Mouse (Mus musculus) gonadal fat pad, adult 2 months (tissue): ENCODE results near the gene Mapkap1. TPM values are rescaled to one million over a fixed set of nuclear protein-coding genes. Genes with fewer than 3 reads are reported as not detected.

ENCODE experiments used
- DNase-seq: peaks from one replicate; pipeline ENCODE4 v3.0.0-alpha.2; 2012; ENCODE audit warnings: low read depth
- polyA plus RNA-seq: library from polyadenylated mRNA; depleted of rRNA; stranded (reverse); fragments of >200 nt; gene quantifications from 2 replicates; pipeline ENCODE4 v1.2.3, GENCODE M21; 2012

Gene Mapkap1
- polyA plus RNA-seq, 1 experiment: 50.4 TPM

DNA sequence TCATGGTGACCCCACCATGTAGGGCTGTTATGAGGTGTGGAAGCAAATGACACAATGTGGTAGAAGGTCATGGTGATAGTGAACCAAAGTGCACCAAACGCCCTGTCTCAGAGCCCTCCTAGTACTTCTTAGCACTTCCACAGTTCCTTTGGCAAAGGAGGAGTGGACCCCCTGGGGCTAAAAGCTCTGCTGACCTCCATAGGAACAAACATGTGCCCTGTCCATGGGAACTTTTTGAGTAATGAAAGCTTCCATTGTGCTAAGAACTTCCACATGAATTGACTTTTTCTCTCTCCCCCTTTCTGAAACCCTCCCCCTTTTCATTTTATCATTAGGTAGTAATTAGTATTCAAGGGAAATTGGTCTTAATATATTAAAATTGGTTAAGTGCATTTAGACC lies 164.5 kb downstream of the Mapkap1 start:
- no peak for DNase-seq

DNA sequence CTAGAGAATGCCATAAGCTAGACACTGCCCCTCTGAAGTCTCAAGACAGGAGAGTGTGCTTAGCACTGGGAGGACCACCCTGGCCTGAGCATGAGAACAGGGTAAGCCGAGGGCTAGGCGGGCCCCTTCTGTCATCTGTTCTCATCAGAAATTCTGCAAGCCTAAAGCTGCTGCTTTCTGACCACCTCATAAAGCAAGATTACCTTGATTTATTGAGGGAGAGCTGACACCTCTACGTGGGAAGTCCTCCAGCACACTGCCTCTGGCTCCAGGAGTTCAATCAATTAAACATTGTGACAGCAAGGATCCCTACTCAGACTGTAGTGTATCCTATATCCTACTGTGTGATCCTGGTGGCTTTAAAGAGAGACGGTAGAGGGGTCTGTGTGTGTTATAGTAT lies 166.5 kb downstream of the Mapkap1 start:
- DNase-seq: no peak

DNA sequence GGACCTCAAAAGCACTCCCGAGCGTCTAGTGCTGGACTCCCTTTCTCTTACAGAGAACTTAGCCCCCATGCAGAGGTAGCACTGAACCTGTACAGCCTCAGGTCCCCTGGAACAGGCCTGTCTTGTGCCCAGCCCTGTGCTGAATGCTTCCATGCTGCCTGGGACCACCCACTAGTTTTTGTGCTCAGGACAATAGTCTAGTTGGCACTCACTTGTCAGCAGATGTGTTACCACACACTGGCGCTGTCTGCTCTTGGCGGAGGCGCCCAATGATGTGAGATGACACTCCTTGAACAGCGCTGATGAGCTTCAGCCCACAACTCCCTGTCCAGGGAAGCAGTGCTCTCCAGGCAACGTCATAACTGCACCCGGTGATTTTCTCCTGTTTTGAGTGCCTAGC lies 182.0 kb downstream of the Mapkap1 start:
- no peak for DNase-seq

DNA sequence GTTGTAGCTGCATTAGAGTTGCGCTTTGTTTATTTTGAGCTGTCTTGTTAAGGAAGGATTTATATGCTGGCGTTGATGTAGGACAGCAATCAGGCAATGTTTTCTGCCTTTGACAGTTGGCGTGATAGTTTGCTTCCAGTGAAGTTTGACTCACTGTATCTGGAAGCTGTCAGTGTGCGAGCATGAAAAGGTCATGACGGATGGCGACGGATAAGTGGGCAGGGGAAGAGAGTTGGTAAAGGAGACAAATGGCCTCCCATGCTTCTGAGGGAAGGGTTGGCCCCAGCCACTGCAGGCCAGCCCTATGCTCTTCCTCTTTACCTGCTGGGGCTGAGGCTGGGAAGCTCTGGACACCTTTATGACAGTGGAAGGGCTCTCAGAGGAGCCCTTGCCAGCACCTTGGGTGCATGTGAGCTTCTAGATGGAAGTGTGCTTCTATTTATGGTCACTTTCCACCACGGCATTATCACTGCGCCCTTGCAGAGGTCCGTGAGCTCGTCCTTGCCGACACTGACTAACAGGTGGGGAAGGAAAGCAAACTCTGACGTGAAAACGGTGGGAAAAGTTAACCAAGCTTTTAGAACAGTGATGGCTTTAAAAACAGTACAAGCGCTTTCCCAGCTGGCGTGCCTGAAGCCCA lies 185.3 kb downstream of the Mapkap1 start:
- DNase-seq: no peak

DNA sequence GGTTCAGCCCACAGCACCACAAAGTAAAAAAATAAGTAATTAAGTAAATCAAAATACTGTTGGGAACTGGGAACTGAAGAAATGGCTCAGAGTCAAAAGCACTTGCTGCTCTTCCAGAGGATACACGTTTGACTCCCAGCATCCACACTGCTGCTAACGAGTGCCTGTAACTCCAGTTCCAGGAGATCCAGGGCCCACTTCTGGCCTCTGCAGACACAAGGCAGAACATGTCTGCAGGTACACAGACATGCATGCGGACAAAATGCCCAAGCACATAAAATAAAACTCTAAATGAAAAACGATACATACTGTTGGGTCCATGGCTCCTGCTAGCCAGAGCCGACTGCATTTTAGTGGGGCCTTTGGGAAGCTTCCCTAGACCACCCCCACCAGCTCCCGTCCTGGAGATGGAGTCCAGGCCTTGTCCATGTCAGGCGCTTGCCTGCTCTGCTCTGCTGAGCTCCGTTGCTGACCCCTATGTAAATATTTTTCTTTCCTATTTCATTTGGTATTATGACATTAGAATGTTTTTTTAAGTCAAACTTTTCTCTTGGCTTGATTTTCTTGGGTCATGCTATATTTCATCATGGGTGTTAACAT lies 185.9 kb downstream of the Mapkap1 start:
- DNase-seq: no peak

DNA sequence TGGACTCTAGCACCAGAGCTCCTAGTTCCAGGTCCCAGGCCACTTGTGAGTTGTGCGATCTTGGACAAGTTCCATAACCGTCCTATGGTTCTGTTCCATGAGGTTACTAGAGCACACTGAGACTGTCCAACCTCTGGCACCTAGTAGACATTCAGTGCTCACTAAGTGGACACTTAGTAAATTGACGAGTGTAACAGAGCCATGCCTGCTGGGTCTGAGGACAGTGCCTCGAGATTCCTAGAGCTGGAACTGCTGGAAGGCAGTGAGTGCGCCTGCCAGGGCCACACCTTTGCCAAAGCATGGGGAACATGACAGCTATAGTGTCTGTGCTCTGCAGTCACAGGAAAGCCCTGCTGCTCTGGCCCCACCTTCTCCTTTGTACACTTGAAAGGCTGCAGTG lies 187.4 kb downstream of the Mapkap1 start:
- no peak for DNase-seq

DNA sequence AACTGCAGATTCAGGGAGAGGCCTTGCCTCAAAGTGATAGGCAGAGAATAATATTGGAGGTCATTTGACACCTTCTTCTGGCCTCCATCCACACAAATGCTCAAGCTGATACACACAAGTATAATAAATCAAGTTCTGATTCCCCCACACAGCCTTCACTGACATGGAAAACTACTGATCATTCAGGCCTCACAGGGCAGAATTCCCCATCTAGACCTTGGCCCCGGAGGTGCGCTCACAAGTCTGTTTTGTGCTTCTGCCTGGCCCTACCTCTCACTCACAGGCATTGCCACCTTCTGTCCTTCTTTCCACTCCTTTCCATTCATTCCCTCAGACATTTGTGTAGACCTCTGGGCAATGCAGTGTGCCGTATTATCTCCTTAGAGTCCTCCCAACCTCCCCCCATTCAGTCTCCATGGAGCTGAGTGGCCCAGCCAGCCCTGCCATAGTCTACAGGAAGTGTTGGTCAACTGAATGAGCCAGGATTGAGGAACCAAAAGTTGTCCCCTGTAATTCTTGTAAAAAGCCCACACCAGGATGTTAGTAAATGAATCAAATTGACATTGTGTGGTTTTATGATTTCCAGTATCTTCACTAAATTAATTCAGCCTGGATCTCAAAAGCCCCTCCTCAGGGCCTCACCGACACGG lies 193.2 kb downstream of the Mapkap1 start:
- DNase-seq: no peak

DNA sequence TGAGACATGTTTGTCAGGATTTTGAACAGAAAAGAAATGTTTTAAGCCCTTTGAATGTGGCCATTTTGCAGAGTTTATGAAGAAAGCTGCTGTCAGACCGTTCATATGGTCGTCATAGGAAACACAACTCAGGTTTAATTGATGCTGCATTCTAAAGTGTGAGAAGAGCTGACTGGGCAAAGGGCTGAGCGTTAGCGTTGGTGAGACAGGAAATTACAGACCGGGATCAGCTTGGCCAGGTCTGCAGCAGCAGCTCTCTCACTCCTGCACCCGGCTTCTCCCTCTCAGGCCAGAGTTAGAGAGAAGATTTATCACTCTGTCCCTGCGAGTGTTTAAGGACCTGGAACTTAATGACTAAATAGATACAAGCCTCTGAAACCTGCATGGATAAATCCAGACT lies 194.2 kb downstream of the Mapkap1 start:
- DNase-seq: no peak

DNA sequence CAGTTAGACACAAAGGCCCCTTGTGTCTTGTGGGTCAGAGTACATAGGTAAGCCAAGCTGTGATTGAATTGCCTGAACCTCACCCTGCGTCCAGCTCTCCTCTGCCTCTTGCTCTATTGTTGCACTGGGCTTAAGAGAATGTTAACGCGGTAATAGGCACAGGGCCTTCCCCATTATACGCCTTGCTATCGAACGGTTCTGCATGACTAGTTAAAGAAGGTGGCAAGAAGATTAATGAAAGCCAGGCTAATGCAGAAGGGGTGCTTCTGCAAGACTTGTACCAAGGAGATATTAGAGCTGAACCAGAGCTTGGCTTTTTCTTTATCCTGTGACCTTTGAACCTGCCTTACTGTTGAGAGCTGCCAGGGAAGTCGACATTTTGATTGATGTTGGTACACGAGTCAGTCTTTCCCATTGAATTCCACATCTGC lies 195.6 kb downstream of the Mapkap1 start:
- no peak for DNase-seq

DNA sequence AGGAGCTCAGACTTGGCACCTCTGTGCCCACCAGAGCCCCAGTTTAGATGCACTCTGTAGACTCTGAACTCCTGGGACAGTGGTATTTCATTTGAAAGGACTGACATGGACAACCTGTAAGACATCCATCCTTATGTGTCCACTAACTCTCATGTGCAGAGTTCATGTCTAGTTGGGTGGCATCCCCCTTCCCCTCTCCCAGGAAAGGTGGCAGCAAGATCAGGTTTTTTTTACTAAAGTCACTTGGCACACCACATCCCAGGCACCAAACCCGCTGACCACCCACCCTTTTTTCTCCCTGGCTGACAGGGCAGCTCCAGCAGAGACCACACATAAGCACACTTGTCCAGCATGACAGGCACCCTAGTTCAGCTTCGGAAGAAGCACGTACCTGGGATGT lies 196.3 kb downstream of the Mapkap1 start:
- no peak for DNase-seq

DNA sequence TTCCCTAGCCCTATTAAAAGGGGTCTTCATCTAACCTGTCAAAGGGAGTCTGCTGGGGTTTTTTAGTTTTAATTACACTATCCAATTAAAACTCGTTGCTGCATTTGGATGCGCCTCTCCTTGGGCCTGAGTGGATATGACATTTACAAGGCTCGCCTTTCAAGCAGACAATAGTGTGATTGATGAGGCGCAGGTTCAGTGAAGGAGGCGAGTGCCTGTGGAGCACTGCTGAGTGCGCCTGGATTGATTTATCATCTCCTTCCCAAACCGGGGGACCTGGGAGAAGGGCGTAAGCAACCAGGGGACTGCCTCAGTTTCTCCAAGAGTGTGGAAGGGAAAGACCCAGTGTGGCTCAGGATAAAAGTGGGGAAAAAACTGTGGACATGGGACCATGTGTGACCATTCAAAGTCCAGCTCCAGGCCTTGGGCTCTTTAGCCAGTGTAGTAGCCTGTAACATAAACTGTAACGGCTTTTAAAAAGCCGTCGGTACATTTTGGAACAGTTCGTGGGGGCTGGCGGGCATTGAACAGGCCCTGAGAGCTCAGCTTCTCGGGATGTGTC lies 197.2 kb downstream of the Mapkap1 start:
- no peak for DNase-seq

DNA sequence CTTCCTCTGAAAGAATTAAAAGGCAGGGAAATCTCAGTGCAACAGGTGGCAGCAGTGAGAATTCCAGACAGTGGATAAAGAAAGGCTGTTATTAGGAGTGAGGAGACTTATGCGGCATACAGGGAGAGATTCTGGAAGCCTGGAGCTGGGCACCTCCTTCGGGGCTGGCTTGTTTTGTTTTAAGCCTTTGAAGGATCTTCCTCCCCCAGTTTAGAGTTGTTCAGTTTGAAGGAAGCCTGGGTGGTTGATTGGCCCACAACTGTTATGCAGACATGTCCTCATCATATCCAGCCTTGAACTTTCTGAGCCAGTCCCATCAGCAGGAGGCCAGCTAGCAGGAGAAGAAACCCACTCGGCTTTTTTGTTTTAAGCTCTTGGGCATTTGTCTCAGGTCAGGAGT lies 198.5 kb downstream of the Mapkap1 start:
- DNase-seq: no peak

DNA sequence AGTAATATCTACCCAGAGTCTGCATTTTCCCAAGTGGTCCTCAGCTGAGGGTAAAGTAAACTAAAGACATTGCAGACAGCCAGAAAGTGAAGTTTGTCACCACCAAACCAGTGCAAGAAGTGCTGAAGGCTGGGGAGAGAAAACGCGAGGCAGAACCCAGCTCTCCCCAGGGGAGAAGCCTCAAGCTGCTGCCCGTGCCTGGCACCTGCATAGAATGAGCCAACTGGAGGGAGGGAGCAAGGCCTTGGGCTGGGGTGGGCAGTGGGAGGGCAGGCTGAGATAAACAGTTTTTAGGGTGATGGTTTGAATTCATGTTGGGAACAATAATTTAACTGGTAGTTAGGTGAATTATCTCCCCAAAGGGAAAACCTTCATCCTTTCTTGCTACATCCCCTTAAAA lies 202.3 kb downstream of the Mapkap1 start:
- DNase-seq: no peak

DNA sequence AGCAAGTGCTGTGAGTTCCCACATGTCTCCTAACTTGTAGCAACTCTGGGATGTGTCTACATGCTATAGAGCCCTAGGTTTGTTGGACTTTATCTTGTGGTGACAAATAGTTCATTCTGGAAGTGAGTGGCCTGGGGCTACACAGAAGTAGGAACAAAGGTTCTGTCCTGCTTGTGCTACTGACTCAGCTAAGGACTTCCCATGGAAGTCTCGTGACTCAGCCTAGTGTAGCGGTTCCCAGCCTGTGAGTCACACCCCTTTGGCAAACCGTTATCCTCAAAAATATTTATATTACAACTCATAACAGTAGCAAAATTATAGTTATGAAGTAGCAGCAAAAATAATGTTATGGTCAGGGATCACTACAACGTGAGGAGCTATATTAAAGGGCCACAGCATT lies 202.9 kb downstream of the Mapkap1 start:
- no peak for DNase-seq

DNA sequence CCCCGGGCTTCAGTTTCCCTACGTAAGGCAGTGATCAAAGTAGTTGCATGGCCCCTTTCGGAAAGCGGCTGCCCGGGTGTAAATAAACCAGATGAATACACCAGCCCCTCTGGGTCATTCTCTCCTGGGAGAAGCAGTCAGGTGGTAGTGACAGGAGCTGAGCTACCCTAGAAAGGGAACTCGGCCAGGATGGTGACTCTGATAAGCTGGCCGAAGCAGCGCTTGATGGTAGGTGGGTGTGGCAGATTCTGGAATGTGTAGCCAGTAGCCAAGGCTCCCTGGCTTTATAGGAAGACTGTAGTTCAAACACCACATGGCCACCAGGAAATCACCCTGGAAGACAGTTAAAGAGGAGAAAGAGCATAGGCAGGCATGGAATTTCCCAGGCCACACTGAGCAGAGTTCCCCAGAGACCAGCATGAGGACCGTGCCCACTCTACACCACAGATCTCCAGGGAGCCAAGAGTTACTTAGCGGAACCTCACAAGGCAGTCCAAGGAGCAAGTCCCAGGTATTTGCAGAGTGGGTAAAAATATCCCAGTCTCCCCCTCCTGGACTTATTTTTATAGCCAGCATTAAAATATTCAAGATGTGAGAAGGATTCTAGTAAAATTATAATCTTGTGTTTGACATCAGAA lies 214.3 kb downstream of the Mapkap1 start:
- no peak for DNase-seq

DNA sequence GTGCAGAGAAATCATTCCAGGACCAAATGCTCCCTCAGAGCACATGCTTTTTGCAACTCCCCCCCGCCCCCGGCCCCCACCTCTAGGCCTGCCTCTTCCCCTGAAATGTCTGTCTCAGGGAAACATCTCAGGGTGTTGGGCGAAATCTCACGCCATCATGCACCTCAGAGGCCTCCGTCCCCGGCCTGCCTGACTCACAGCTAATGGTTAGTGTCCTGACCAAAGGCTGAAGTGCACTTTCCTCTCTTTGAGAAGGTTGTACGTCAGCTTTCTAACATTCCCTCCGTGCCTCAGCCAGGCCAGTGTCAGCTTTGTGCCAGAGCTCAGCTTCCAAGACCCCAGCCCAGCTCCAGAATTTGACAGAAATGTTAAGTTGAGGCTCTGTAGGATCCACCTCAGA lies 214.9 kb downstream of the Mapkap1 start:
- DNase-seq: no peak

DNA sequence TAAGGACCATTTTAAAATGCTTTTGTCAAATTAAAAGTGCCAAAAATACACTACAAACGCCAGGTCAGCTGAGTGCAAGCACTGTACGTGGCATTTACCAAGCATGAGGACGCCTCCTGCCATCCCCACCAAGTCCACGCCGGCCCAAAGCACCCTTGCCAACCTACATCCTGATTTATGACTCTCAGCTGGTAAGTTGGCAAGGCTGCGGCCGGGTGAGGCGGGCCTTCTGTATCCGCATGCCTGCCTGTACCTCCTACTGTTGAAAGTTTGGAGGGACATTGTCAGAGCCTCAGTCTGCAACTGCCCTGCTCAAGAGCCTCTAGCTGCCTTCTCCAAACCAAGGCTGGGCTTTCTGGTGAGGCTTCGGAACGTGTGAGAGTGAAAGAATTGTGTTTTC lies 215.9 kb downstream of the Mapkap1 start:
- no peak for DNase-seq

DNA sequence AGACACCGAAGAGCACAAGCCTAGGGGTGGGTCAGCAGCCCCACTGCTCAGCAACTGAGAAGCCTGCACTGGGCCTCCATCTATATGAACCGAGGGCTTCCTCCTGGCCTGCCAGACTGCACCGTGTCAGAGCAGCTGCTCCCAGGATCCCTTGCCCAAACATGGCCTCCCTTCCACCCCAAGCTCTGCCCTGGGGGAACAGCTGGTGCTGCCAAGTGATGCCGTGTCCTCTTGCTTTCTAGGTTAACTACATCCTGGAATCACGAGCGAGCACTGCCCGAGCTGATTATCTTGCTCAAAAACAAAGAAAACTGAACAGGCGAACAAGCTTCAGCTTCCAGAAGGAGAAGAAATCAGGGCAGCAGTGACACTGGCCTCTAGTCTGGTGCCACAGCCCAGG lies 216.6 kb downstream of the Mapkap1 start:
- no peak for DNase-seq

DNA sequence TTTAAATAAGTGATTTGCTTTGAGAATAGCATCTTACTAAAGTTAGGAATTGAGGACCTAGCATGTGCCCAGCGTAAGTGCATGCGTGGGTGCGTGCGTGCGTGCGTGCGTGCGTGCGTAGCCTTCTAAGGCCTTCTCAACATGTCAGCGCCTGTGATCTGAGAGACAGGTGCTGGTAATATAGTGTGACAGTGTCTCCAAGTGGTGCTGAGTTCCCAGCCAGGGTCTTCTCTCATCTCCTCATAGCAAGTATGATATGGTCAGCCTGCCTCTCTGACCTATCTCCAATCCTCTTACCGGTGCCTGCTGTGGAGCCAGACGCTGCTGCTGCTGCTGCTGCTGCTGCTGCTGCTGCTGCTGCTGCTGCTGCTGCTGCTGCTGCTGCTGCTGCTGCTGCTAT lies 217.5 kb downstream of the Mapkap1 start:
- no peak for DNase-seq

DNA sequence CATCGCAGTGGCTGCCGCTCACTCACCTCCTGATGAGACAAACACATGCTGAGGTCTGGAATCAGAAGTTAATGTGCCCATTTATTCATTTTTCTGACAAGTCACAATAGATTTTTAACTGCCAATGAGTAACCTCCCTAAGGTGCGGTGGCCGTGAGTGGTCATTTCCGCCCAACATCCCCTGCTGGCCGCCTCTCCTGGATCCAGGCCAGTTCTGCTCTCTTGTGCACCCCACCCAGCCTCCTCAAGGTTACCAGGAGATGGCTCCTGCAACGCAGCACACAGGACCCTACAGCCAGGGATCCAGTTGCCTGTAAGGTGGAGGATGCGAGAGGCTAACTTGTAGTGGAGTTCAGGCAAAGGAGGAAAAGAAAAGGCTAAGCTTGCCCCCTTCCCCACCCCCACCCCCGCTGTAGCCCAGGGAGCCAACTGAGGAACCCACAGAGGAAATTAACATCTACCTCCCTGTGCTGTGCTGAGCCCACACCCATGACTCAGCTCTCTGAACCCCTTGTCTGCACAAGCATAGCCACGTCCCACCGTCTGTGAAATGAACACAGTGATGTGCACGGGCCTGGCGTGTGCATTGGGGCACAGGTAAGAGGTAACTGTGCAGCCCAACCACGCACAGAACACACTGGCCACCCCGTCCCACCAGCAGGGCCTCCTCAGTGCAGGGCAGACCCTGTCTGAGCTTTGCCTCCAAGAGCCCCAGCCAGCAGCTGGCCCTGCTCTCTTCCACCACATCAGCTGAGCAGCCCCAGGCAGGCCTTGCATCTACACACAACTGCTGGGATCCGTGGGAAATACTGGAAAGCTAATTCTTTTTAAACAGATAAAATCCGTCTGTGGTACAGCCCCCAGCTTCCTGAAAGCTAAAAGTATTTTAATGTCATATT lies 221.0 kb downstream of the Mapkap1 start:
- no peak for DNase-seq

DNA sequence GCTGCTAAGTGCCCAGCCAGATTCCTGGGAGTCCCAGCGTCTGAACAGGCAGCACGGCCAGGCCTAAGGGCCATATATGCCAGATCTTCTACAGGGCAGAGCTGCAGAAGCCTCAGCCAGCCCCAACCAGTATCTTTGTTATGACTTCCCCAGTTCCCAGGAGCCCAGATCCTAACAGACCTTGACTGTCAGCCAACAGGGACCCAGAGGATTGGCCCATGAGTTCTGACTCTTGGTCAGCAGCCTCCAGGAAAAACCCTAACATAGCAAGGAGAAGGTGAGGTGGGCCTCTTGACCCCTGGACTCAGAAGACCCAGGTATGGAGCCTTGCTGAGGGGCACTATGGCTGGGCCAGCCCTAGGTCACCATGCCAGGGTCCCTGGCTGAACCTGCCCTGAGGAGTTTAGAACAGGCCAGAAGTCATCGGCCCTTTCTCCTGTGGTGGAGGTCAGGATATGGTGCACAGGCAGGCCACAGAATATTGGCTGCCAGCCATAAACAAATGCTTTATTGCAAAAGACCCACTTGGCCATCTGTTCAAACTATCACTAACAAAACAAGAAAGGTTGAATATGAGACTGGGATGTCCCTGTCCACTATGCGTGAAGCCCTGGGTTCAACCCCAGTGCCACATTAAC lies 222.5 kb downstream of the Mapkap1 start:
- no peak for DNase-seq
